Mouse (Mus musculus) megakaryocyte, adult 5-6 weeks (primary cell): ENCODE results near the gene Slc25a28. TPM values are rescaled to one million over a fixed set of nuclear protein-coding genes. Genes with fewer than 3 reads are reported as not detected.

Source experiments
- ATAC-seq: 2 replicates; pipeline ENCODE4 v1.8.0; 2016; ENCODE audit warnings: mild to moderate bottlenecking, inconsistent platforms; ENCODE audit not compliant: poor library complexity, severe bottlenecking
- total RNA-seq, 2 experiments: library from RNA; stranded (forward) in 1 of 2; stranded (reverse) in 1 of 2; fragments of 153-499, 151-499 nt in 1 of 2; fragments of 221-1000, 200-1000 nt in 1 of 2; gene quantifications; 2 replicates each; pipeline versions ENCODE4 v1.2.3 to v1.2.4; 2015 to 2017

Slc25a28 gene
- total RNA-seq, 2 experiments from 2014 or later = 21.0 to 33.5 TPM

DNA sequence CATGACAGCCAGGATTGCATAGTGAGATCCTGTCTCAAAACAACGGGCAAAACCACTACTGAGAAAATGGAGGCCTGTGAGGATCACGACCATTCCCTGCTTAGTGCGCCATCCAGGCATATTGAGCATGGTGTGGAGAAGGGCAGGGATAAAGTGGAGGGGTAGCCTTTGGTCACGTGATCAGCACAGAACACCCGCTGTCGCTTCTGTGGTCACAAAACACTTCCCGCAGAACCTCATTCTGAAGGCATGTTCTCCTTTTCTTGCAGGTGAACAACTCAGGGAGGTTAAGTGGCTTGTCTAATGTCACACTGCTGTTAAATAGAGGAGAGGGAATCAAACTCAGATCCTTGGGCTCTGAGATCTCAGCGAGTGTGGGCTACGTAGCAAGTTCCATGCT is 29.2 kb downstream of the Slc25a28 start:
- ATAC-seq = 0 out of 2 replicates have a peak, but pooled peaks have one; percentile 16

GRCm38 (mm10) chr19:43642843-43643242 is 31.8 kb downstream of the Slc25a28 start:
- ATAC-seq = no peak

DNA sequence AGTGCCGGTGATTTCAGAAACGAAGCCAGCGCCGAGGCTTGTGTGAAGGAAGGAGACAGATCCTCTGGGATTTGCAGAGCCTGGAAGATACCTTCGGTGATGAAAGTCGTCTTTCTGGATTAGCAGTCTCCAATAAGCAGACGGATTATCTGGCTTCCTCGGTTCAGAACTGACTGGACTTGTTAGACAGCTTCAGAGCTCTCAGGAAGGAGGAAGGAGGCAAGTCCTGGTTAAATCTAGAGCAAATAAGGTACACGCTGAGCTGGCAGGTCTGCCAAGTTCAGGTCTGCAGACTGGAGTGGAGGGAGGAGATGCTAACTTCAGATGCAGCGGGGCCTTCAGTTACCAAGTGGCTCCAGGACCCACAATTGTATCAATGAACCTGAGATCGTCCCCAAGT is 32.8 kb downstream of the Slc25a28 start:
- ATAC-seq = no peak

DNA sequence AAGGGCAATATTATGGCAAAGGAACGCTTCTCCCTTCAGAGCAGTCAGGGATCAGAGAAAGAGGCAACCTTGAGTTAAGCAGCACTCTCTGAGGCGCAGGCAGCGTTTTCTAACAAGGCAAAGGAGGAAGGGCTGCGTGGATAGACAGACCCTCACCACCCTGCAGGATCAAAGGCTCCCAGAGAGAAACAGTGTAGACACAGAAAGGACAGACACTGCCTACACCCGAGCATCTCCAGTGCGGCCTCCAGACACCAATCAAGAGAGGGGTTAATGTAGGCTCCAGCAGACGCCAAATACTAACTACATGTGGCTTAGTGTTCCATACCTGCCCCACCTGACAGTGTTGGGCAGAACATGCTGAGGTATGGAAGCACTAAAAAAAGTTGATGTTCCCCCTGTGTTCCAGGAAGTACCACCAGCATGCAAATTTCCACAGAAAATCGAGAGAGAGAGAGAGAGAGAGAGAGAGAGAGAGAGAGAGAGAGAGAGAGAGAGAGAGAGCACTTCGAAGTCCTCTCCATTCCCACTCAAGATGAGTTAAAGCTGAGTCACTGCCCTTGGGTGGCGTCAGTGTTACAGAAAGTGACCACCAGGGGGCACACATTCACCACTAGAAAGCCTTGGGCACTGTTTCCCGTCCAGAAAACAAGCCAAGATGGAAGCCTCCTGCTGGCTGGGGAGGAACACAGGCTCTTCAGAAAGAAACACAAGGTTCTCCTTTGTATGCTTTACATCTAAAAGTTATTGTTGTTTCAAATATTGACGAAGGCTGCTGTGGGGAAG is 44.0 kb downstream of the Slc25a28 start:
- ATAC-seq = peak; percentile 100

- ATAC-seq = no peak
These were observed 45.6 kb downstream of the Slc25a28 start for GRCm38 (mm10) chr19:43629088-43629487.

DNA sequence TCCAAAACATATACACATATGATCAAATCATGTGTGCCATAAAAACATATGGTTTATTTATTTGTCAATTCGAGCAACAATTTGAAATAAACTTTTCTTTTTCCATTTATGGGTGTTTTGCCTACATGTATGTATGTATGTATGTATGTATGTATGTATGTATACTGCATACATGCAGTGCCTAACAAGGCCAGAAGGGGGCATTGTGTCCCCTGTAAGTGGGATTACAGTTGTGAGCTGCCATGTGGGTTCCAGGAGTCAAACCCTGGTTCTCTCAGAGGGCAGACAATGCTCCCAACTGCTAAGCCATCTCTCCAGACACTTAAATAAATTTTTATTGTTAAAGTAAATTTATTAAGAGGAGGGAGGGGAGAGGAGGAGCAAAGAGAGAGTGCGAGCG is 47.3 kb downstream of the Slc25a28 start:
- no peak for ATAC-seq

DNA sequence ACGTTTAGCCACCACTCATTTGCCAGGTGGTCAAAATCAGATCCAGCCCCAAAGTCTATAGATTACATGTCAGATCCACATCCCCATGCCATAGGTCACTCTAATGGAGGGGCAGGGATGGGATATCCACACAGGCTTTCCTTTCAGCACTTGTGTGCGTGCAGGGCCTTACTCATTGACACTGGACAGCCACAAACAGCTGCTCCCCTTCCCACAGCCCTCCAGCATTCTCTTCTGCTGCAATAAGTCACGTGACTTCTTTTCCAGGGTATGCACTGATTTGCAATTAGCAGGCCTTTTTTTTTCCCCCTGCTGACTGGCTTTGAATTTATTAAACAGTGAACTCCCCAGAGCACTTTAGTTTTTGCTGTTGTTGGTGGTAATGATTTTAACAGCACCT is 48.5 kb downstream of the Slc25a28 start:
- ATAC-seq = no peak

- ATAC-seq = peak; percentile 84
These were observed 50.8 kb downstream of the Slc25a28 start for GRCm38 (mm10) chr19:43623913-43624312.

DNA sequence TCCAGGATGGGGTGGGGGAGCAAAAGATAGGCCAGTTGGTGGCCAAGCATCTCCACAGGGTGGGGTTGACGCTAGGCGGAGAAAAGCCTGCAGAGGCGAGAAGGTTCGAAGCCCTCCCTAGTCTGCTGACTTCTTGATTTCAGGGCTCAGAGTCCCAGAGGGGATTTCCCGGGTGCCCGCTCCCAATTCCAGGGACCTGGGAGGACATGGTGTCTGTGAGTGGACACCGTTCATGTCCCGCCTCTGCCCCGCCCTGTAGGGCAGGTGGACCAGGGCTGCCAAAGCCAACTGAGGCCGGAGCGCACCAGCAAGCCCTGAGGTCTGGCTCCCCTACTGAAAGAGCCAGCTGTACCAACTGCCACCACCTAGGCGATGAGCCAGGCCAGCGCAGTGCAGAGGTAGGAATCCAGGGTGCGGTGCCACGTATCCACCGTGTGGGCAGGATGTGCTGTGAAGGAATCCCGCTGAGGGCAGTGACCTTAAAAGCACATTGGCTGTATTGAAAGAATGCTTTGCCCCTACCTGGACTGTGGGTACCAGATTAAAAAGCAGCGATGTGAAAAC is 54.7 kb downstream of the Slc25a28 start:
- ATAC-seq = no peak

- ATAC-seq = no peak
These were observed 56.1 kb downstream of the Slc25a28 start for GRCm38 (mm10) chr19:43618505-43619030.

- no peak for ATAC-seq
These were observed 56.8 kb downstream of the Slc25a28 start for GRCm38 (mm10) chr19:43617761-43618349.

DNA sequence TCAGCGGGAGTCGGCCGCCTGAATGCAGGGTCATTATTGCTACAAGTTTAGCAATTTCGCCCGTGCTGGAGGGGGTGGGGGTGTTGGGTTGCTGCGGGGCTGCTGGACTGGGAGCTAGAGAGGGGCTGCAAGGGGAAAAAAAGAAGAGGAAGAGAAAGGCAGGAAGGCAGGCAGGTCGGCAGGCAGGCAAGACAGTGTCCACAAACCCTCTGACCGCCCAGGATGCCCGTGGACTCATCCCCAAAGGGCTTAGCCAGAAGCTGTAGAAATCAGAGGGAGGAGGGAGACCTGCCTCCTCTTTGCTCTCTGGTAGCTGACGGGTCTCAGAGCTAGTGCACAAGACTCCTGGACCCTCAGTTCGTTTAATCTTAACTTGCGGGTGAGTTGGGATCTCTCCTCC is 57.8 kb downstream of the Slc25a28 start:
- no peak for ATAC-seq

DNA sequence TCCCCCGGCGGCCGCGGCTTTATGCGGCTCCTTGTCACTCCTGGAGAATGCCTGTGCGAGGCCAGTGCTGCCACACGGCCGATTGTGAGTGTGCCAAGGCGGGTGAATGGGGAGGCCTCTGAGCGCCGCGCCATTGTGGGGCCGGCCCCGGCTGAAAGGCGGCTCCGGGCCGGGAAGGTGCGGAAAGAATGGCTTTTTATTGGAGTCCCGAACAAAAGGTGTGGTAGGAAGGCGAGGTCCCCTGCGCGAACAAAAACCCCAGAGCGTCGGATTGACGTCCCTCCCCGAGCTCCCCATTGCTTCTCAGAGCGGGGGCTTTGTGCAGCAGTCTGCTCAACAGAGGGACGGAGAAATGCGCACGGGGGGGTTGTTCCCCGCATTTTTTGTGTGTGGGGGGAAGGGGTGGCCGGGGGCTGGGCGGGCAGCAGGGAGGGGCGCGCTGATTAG is 58.2 kb downstream of the Slc25a28 start:
- ATAC-seq = no peak

GRCm38 (mm10) chr19:43615571-43616414 is 58.9 kb downstream of the Slc25a28 start:
- no peak for ATAC-seq

DNA sequence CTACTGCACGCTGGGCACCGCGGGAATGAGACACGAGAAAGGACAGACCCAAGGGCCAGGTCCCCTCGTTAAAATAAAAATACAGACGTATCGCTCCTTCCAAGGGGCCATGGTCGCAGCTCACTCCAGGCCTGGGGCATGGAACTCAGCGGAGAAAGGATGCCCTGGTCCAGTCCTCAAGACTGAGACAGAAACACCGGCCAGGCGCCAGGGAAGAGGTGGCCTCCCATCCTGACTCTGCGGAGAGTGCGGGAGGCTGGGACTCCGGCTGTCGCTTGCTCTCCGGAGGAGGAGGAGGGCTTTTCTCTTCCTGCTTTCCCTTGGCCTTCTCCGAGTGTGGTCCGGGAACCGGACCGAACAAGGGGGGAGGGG is 59.6 kb downstream of the Slc25a28 start:
- ATAC-seq = no peak

DNA sequence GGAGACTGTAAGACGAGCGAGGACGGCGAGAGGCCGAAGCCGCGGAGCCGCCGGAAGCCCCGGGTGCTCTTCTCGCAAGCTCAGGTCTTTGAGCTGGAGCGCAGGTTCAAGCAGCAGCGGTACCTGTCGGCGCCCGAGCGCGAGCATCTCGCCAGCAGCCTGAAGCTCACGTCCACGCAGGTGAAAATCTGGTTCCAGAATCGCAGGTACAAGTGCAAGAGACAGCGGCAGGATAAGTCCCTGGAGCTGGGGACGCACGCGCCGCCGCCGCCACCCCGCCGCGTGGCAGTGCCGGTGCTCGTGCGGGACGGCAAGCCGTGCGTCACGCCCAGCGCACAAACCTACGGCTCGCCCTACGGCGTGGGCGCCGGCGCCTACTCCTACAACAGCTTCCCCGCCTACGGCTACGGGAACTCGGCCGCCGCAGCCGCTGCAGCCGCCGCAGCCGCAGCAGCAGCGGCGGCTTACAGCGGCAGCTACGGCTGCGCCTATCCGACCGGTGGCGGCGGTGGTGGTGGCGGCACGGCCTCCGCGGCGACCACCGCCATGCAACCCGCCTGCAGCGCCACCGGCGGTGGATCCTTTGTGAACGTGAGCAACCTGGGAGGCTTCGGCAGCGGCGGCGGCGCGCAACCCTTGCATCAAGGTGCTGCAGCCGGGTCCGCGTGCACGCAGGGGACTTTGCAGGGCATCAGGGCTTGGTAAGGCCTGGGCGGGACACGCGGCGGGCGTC is 60.2 kb downstream of the Slc25a28 start:
- ATAC-seq = no peak
